Mouse (Mus musculus) gonadal fat pad, adult 2 months (tissue): ENCODE data around the gene Slc29a4. TPM values are rescaled to one million over a fixed set of nuclear protein-coding genes. Genes with fewer than 3 reads are reported as not detected.
A peak's percentile ranks its signal among the peaks of the same experiment; 100 is the strongest.

Source experiments
- DNase-seq: peaks from one replicate; pipeline ENCODE4 v3.0.0-alpha.2; 2012; ENCODE audit warnings: low read depth
- polyA plus RNA-seq: library from polyadenylated mRNA; depleted of rRNA; stranded (reverse); fragments of >200 nt; gene quantifications from 2 replicates; pipeline ENCODE4 v1.2.3, GENCODE M21; 2012; rRNA removed

Slc29a4 gene
- polyA plus RNA-seq, 1 experiment = 4.6 TPM

DNA sequence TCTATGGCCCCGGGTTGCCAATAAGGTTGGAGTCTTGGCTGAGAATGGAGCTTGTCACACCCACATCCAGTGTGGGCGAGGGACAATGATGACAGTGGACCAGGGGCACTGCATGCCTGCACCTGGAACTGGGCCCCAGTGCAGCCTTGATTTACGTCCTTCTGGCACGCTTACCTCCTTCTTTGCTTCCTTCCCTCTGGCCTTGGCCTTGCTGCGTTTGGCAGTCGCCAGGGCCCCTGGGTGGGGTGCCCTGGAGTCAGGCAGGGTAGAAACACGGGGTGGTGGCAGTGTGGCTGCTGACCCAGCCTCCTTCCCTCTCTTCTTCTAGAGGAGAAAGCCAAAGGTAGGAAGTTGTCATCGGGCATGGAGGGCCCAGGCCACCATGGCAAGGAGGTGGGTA, 47.6 kb downstream of the Slc29a4 start:
- peak; percentile 26 for DNase-seq

DNA sequence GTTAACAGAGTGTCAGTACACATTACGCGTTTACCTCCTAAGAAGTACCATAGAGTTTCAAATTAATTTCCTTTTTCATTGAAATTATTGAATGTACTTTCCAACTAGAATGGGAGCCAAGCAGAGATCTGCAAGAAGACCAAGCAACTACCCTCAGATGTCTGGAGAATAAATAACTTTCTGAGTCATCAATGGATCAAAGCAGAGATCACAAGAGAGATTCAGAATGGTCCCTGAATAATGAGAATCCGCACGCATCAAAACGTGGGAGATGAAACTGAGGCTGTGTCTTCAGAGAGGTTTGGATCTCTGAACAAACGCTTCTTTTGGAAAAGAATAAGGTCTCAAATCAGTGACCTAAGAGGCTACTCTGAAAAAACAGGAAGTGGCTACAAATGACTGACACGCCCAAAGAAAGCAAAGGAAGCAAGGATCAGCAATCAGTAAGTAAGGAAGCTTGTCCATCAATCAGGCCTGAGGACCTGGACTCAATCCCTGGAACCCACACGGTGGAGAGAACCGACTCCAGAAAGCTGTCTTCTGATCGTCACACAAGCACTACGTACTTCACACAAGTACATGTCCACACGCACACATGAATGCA, 54.8 kb downstream of the Slc29a4 start:
- DNase-seq = no peak

DNA sequence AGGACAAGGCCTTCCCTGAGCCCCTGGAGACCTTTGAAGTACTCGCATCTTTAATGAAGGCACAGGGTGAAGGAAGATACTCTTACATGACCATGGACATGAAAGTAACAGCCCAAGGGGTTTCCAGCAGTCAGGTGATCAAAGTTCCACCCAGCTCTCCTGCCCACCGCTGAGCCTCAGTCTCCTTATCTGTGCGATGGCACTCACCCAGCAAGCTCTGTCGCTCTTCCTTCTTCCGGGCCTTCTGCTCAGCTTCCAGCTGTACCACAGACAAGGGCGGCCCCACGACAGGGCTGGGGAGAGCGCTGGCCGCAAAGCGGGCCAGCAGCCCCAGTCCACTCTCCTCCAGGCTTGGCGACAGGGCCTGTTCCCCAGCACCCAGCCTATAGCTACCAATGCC, 57.9 kb downstream of the Slc29a4 start:
- DNase-seq = no peak

DNA sequence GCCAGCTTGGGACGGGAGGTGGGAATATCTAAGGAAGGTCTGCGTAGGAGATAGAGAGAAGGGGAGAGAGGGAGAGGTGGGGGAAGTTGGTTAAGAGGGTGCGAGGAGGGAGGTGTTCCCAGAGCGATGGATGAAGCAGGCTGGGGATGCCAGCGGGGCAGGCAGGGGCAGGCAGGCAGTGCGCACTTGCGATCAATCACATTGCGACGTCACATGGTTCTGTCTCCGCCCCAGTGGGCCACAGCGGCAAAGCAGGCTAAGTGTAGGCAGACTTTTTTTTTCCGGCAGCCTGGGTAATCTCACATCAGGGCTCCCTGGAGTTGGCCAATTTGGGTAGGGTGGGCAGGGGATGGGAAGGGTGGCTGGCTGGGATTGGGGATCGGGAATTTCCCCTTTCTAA, 59.9 kb downstream of the Slc29a4 start:
- no peak for DNase-seq

DNA sequence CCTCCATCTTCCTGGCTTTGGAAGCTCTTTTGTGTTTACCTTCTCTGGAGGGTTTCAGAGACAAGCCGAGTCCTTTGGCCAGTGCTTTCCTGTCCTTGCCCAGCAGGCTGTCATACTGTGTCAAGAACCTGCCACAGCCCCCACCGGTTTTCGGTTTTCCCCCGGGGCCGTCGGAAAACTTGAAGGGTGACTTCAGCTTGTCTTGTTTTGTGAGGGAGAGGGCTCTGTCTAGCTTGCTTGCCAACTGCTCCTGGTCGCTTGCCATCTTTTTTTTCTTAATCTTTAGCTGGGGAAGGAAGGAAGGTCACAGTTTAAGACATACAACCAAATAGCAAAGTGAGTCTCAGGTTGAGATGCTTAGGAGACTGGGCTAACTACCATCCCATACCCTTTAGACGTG, 67.5 kb downstream of the Slc29a4 start:
- DNase-seq = no peak

DNA sequence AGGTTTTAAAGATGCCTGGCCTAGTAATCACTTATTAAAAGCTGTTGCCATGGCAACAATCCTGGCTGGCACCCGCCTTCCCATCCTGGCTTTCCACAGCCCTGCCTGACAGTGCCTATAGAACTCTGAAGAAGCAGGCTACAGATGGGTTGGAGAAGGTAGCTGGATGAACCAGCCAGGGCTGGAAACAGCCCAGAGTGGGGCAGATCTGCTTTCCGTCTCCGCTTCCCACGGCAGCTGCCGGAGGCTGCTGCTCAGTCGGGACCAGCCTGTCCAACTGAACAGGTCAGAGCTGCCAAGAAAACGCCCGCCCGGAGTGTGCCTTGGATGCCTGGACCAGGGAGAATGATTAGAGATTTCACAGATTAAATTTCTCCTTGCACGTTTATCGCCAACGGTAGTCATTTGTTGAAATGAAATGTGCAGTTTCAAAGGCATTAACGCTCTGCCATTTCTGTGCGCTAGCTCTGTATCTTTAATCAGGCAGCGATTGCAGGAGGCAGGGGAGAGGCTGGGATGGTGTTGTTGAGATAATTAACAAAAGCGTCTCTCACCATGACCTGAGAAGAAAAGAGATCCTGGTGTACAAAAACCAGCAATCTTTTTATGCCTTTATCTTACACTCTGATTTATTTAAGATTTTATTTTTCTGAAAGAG, 69.1 kb downstream of the Slc29a4 start:
- DNase-seq = no peak

DNA sequence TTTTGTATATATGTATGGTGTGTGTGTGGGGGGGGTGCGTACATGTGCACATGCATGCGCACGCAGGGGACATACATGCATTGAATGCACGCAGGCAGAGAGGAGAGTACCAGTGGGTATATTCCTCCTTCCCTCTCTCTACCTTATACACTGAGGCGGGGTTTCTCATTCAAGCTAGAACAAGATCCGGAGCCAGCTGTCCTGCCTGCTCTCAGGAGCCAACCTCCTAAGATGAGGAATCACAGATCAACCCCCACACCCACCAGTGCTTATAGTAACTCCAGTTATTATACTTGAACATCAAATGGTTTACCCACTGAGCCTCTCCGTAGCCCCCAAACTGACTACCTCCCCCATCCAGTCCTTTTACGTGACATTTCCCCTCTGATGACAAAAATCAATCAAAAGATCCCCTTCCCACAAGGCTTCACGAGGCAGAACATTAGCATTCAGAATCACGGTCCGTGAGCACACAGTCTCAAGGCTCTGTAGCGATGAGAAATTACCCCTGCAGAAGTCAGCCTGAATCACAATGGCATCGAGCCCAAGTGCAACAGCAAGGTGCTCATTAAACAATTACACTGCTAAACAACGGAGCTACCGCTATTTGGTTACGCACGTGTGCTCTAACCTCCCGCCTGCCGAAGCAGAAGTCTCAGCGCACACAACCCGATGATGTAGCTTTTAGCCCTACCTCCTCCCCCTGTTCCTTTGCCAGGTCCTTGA, 69.9 kb downstream of the Slc29a4 start:
- no peak for DNase-seq

DNA sequence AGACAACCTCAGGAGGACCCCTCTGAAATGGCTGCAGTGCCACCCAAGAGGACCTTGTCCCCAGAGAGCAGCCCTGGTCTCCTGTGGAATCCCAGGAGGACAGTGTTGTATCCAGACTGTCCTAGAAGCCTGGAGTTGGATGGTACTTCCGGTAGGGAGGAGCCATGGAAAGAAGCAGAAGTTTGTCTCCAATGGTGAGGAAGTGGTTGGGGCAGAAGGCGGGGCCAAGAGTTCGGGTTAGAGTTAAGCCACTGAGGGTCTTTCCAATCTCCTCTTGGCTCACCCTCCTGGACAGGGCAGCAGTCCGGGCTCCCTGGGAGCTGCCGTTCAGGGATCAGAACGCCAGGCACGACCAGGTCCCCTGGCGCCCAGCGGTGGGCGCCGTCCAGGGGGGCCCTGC, 72.0 kb downstream of the Slc29a4 start:
- no peak for DNase-seq

DNA sequence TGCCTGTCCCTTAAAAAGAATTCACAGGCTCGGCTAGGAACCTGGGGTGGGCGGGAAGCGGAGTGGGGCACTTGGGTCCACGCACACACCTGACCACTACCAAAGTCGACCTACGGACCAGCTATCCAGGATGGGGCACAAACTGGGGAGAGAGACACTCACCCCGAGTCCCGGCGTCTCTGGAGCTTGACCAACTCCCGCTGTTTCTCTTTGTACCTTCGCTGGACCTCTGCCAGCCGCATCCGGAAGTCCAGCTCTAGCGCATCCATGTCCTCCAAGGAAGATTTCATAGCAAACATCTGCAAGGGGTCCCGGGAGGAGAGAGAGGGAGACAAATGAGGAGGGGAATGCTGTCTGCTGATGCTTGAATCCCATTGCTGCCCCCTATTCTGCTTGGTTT, 72.6 kb downstream of the Slc29a4 start:
- no peak for DNase-seq

DNA sequence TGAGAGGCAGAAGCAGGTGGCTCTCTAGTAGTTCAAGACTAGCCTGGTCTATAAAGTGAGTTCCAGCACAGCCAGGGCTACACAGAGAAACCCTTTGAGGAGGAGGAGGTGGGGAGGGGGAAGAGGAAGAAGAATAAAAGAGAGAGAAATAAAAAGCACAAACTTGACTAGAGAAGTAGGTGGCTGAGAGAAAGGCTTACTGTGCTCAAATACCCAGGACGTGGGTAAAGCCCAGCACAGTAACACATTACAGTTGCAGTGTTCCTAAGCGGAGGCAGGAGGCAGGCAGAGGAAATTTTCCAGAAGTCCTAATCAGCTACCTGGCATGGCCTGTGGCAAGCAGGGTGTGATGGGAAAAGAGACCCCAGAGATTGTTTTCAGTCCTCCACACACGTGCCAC, 74.4 kb downstream of the Slc29a4 start:
- DNase-seq = no peak

DNA sequence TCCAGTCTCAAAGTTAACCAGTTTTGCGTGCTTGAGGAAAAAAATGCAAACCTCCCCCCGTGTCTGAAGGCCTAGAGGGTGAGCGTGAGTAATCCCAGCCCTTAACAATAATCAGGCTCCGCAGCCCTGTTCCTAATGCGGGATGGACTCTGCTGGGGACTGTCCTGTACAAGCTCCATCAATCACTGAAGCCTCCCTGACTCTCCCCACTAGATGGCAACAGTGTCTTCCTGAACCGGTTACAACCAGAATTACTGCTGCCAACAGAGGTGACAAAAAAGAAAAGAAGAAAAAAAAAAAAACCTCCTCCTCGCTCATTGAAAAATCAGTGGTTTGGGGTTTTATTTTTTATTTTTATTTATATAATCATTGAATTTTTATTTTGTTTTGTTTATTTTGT, 75.6 kb downstream of the Slc29a4 start:
- DNase-seq = no peak

DNA sequence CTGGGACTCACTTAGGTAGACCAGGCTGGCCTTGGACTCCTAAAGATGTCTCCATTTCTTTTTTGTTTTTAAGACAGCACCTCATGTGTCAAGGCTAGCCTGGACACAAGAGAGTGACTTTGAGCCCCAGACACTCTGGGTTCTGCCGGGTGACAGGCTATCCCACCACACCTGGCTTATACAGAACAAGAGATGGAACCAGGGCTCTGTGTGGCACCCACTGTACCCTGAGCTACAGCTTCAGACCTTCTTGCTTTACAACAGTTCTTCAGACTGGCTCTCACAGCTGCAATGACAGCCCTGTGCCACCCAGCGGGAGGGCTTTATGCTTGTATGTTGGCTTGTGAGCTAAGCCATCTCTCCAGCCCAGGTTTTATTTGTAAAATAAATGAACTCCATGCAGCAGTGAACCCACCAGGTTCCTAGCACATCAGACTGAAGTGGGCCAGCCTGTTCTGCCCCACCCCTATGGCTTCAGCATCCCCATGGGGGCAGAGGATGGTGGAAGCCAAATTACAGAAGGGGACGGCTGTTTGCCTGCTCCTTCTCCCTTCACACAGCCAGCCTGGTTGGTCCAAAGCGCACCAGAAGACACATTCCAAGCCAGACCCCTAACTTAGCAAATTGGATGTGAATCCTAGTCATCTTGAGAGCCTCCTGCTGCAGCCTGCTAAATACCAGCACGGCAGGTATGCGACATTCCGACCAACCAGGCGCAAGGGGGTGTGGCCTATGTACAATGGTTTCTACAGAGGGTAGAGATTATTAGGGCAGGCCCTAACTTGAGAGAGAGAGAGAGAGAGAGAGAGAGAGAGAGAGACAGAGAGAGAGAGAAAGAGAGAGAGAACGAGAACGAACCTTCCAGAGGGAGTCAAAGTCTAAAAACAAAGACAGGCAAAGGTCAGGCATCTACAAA, 76.3 kb downstream of the Slc29a4 start:
- DNase-seq = no peak

DNA sequence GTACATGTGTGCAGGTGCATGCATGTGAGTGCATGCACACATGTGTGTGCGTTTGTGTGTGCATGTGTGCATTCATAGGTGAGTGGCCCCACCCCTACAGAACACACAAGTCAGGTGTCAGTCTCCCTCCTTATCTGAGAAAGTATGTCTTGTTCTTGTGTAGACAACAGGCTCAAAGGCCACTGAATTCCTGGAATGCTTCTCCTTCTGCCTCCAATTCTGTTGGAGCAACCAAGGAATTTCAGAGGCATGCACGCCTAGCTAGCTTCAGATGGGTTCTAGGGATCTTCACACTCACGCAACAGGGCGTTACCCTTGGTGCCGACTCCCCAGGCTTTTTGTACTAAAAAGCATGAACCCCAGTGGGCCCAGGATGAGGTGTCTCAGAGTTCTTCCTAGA, 77.3 kb downstream of the Slc29a4 start:
- DNase-seq = no peak

DNA sequence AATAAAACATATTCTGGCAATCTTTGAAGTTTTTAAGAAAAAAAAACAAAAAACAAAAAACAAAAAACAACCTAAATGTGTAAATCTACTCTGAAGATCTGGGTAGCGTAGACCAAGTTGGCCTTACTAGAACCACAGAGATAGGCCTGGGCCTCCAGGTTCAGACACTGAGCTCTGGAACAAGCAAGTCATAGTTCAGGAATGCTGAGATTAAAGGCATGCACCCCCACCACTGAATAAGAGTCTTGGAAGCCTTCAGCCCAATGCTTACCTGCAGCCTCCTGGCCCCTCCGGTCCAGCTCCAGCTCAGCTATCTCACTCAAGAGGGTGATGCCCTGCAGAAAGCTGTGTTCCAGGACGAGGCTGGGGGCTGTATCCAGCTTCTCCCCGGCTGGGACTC, 78.7 kb downstream of the Slc29a4 start:
- DNase-seq = no peak

DNA sequence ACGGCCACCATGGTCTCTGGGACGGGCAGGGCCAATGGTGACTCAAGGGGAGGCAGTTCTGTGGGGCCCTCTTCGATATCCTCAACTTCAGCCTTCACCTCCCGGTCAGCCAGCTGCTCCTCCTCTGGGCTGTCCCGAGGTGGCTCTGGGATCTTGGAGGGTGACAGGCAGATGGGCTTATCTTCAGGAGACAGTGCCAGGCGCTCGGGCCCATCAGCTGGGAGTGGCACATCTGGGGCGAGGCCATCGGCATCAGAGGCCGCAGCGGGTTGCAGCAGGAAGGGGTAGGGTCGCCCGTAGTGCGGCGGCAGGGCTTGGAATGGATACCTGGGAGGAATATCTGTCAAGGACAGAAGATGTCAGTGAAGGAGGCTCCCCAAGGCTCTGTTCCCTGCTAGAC, 79.7 kb downstream of the Slc29a4 start:
- no peak for DNase-seq

Other genes with a start within 250 kb of the Slc29a4 start
- gene Ap5z1, start 228.6 kb upstream of the Slc29a4 start, polyA plus RNA-seq = 35.2 and 40.2 TPM in 2 replicates
- gene Papolb, start 162.4 kb upstream of the Slc29a4 start, polyA plus RNA-seq = 0.16 and 0.53 TPM in 2 replicates
- 4.8 and 5.4 TPM in 2 replicates for gene Radil, start 141.4 kb upstream of the Slc29a4 start, polyA plus RNA-seq
- gene Mmd2, start 83.7 kb upstream of the Slc29a4 start, polyA plus RNA-seq = 2.1 and 2.5 TPM in 2 replicates
- gene Wipi2, start 64.8 kb upstream of the Slc29a4 start, polyA plus RNA-seq = 55.6 and 59.7 TPM in 2 replicates
- 30.9 and 40.3 TPM in 2 replicates for gene Tnrc18, start 125.2 kb downstream of the Slc29a4 start, polyA plus RNA-seq
- gene Fbxl18, start 202.9 kb downstream of the Slc29a4 start, polyA plus RNA-seq = 15.4 and 16.5 TPM in 2 replicates
- 2,910 and 3,485 TPM in 2 replicates for gene Actb, start 214.2 kb downstream of the Slc29a4 start, polyA plus RNA-seq